Mouse (Mus musculus) lung, postnatal 0 days (tissue): Measurements from ENCODE around the gene Kcnk1.

Experiments
- CTCF ChIP-seq: IDR thresholded peaks from 2 replicates; pipeline ENCODE4 v1.5.1; 2016; ENCODE audit warnings: antibody characterized with exemption, mild to moderate bottlenecking
- EP300 ChIP-seq: IDR thresholded peaks from 2 replicates; pipeline ENCODE4 v1.6.1; 2016; ENCODE audit warnings: antibody characterized with exemption, mild to moderate bottlenecking, control low read depth

- no peak for TF ChIP-seq CTCF
- TF ChIP-seq EP300 = no peak
These were observed 32.5 kb downstream of the Kcnk1 start for GRCm38 (mm10) chr8:126027486-126027885.
